Mouse (Mus musculus) myocyte (in vitro differentiated cells): ENCODE results near the gene Ankrd31. TPM values are rescaled to one million over a fixed set of nuclear protein-coding genes. Genes with fewer than 3 reads are reported as not detected.

Source experiments
- H3K27me3 ChIP-seq: one replicate; pipeline ENCODE4 v1.6.1; 2011; ENCODE audit not compliant: control insufficient read depth, insufficient read depth, insufficient read length
- H3K36me3 ChIP-seq: one replicate; pipeline ENCODE4 v1.6.1; 2011; ENCODE audit not compliant: control insufficient read depth, insufficient read depth
- H3K4me2 ChIP-seq: one replicate; pipeline ENCODE4 v1.6.1; 2011; ENCODE audit warnings: low read depth, control low read depth
- H3K4me3 ChIP-seq: one replicate; pipeline ENCODE4 v1.5.1; 2011; ENCODE audit warnings: mild to moderate bottlenecking, control low read depth, moderate library complexity
- H3K79me2 ChIP-seq: one replicate; pipeline ENCODE4 v1.6.1; 2011; ENCODE audit not compliant: control insufficient read depth, insufficient read depth
- H3ac ChIP-seq: one replicate; pipeline ENCODE4 v1.6.1; 2011; ENCODE audit not compliant: control insufficient read depth, insufficient read length
- CEBPB ChIP-seq: IDR thresholded peaks from 2 replicates; pipeline ENCODE4 v1.6.1; 2011; ENCODE audit warnings: mild to moderate bottlenecking, moderate library complexity; ENCODE audit not compliant: poor library complexity, insufficient read depth, severe bottlenecking
- E2F4 ChIP-seq: IDR thresholded peaks from one replicate; pipeline ENCODE4 v1.6.1; 2011; ENCODE audit warnings: mild to moderate bottlenecking, control low read depth, moderate library complexity; ENCODE audit not compliant: insufficient read depth
- MAX ChIP-seq: IDR thresholded peaks from one replicate; pipeline ENCODE4 v1.6.1; 2011; ENCODE audit warnings: low read depth, mild to moderate bottlenecking, control low read depth
- MYOD1 ChIP-seq, 3 experiments: IDR thresholded peaks; one replicate each; pipeline ENCODE4 v1.6.1; 2011; ENCODE audit warnings: control low read depth in 2 of 3, low read depth in 2 of 3, mild to moderate bottlenecking in 2 of 3, moderate library complexity in 1 of 3; ENCODE audit not compliant: insufficient read length in 2 of 3, control insufficient read depth in 1 of 3
- MYOG ChIP-seq, 3 experiments: IDR thresholded peaks; one replicate each; pipeline ENCODE4 v1.6.1; 2011; ENCODE audit warnings: control low read depth in 2 of 3, low read depth in 2 of 3, mild to moderate bottlenecking in 2 of 3; ENCODE audit not compliant: insufficient read length in 2 of 3, control insufficient read depth in 1 of 3, insufficient read depth in 1 of 3
- POLR2A ChIP-seq: IDR thresholded peaks from one replicate; pipeline ENCODE4 v1.6.1; 2011; ENCODE audit warnings: low read depth, mild to moderate bottlenecking, control low read depth, moderate library complexity; ENCODE audit not compliant: insufficient read length
- POLR2AphosphoS2 ChIP-seq: IDR thresholded peaks from one replicate; pipeline ENCODE4 v1.6.1; 2011; ENCODE audit warnings: low read depth, control low read depth; ENCODE audit not compliant: insufficient read length
- REST ChIP-seq: IDR thresholded peaks from one replicate; pipeline ENCODE4 v1.6.1; 2011; ENCODE audit warnings: mild to moderate bottlenecking, control low read depth, moderate library complexity; ENCODE audit not compliant: insufficient read depth, insufficient read length
- SRF ChIP-seq: IDR thresholded peaks from one replicate; pipeline ENCODE4 v1.6.1; 2011; ENCODE audit warnings: low read depth; ENCODE audit not compliant: control insufficient read depth, insufficient read length
- TCF12 ChIP-seq: IDR thresholded peaks from one replicate; pipeline ENCODE4 v1.6.1; 2011; ENCODE audit warnings: mild to moderate bottlenecking, control low read depth; ENCODE audit not compliant: poor library complexity, insufficient read depth, severe bottlenecking
- TCF3 ChIP-seq: IDR thresholded peaks from one replicate; pipeline ENCODE4 v1.6.1; 2011; ENCODE audit warnings: low read depth, control low read depth; ENCODE audit not compliant: insufficient read length
- USF1 ChIP-seq: IDR thresholded peaks from one replicate; pipeline ENCODE4 v1.6.1; 2011; ENCODE audit warnings: low read depth, mild to moderate bottlenecking, control low read depth, moderate library complexity
- polyA plus RNA-seq: library from polyadenylated mRNA; unstranded; fragments of >200 nt; fragmentation: generic; extraction: Trizol; gene quantifications from one replicate; pipeline ENCODE4 v1.2.1, GENCODE M21; 2012; ENCODE audit warnings: missing spikeins

Ankrd31 gene
- not detected for polyA plus RNA-seq

DNA sequence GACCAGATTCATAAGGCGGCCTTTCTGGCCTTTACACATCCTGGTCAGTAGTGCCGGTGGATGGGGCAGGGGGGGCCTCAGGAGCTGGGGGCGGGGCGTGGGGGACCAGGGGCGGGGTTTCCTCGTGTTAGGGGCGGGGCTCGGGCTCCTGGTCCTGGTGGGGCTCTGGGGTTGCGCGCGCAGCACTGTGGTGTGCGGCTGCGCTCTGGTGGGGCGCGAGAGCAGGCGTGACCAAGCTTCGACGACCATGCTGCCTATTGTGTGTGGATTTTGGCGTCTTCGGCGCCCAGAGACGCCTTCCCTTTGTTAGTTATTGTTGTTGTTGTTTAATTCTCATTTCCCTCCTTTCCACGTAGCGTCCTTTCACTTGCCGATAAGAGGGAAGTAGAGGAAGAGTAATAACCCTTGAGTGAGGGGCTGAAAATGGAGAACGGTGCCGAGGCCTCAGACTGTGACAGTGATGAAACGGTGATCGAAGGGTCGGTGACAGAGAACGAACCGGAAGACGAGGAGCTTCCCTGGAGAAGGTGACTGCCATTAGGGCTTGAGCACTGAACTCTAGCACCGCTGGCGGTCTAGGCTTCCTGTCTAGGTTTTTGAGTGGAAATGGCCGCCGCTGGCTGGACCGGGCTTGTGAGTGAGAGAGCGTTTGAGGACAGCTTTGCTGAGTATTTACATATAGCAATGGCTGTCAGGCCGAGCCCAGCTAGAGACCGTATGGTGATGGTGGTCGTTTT is at the start of gene Ankrd31:
Gene Ankrd31 (plus strand): TSS at position 164 of the 737 bp plus-strand sequence.
- Histone ChIP-seq H3K27me3 (no peaks in the 10 kb centered on the region), H3K4me3 (no peak within 1 kb of the TSS), H3K4me2 (no peak within 1 kb of the TSS), H3K36me3 (no peaks in the 10 kb centered on the region), H3ac (no peak within 1 kb of the TSS), H3K79me2 (no peaks in the 10 kb centered on the region)
- no peak for TF ChIP-seq E2F4
- TF ChIP-seq USF1 = no peak
- TF ChIP-seq MYOD1 (IDR thresholded peaks at IDR 0.05; ENCODE audit: control insufficient read depth in 1 of 3, insufficient read length in 2 of 3, low read depth in 2 of 3) = no peak
- no peak for TF ChIP-seq CEBPB
- no peak for TF ChIP-seq TCF3
- no peak for TF ChIP-seq SRF
- TF ChIP-seq MYOG (IDR thresholded peaks at IDR 0.05; ENCODE audit: control insufficient read depth in 1 of 3, insufficient read depth in 1 of 3, insufficient read length in 2 of 3, low read depth in 2 of 3) = no peak
- TF ChIP-seq REST = no peak
- no peak for TF ChIP-seq TCF12
- TF ChIP-seq POLR2AphosphoS2 = no peak

- H3K4me2 ChIP-seq = no peak overlapping the region
- no peak overlapping the region for H3ac ChIP-seq
- no peak overlapping the region for H3K4me3 ChIP-seq
- no peaks in the 10 kb centered on the region for H3K27me3 ChIP-seq
- no peak for TF ChIP-seq MYOD1 (IDR thresholded peaks at IDR 0.05; ENCODE audit: control insufficient read depth in 1 of 3, insufficient read length in 2 of 3, low read depth in 2 of 3)
- TF ChIP-seq POLR2A = no peak
- no peak for TF ChIP-seq MYOG (IDR thresholded peaks at IDR 0.05; ENCODE audit: control insufficient read depth in 1 of 3, insufficient read depth in 1 of 3, insufficient read length in 2 of 3, low read depth in 2 of 3)
- no peak for TF ChIP-seq POLR2AphosphoS2
- no peak for TF ChIP-seq E2F4
- no peak for TF ChIP-seq TCF12
- H3K79me2 ChIP-seq = no peaks in the 10 kb centered on the region
- no peaks in the 10 kb centered on the region for H3K36me3 ChIP-seq
Measured at GRCm38 (mm10) chr13:96702567-96703278, 45.3 kb upstream of the Ankrd31 start.

DNA sequence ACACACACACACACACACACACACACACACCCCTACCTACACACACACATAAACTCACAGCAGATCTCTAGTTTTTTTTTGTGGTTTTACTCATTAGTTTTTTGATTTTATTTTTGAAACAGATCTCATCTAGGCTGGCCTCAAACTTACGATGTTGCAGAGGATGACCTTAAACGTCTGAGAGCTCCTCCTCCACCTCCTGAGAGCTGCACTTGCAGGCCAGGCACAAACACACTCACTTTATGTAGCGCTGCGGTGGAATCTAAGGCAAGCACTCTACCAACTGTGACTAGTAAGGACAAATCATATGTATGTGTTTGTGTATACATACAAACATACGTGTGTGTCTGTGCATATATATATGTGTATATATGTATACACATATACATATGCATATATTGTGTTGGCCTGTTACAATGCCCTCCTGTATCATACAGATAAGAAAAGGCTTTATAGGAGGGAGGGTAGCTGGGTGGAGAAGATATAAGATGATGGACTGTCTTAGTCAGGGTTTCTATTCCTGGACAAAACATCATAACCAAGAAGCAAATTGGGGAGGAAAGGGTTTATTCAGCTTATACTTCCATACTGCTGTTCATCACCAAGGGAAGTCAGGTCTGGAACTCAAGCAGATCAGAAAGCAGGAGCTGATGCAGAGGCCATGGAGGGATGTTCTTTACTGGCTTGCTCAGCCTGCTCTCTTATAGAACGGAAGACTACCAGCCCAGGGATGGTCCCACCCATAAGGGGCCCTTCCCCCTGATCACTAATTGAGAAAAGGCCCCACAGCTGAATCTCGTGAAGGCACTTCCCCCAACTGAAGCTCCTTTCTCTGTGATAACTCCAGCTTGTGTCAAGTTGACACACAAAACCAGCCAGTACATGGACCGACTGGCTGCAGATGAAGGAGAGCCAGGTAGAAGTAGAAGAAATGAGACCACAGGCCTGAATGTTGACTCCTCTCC is 38.5 kb upstream of the Ankrd31 start:
- TF ChIP-seq E2F4 = no peak
- no peak for TF ChIP-seq MYOG (IDR thresholded peaks at IDR 0.05; ENCODE audit: control insufficient read depth in 1 of 3, insufficient read depth in 1 of 3, insufficient read length in 2 of 3, low read depth in 2 of 3)
- no peak for TF ChIP-seq POLR2AphosphoS2
- TF ChIP-seq MYOD1 (IDR thresholded peaks at IDR 0.05; ENCODE audit: control insufficient read depth in 1 of 3, insufficient read length in 2 of 3, low read depth in 2 of 3) = no peak
- TF ChIP-seq USF1 = no peak
- Histone ChIP-seq H3K36me3 (no peaks in the 10 kb centered on the region), H3K4me3 (no peak overlapping the region), H3K27me3 (no peaks in the 10 kb centered on the region), H3K4me2 (no peak overlapping the region), H3ac (no peak overlapping the region), H3K79me2 (no peaks in the 10 kb centered on the region)

DNA sequence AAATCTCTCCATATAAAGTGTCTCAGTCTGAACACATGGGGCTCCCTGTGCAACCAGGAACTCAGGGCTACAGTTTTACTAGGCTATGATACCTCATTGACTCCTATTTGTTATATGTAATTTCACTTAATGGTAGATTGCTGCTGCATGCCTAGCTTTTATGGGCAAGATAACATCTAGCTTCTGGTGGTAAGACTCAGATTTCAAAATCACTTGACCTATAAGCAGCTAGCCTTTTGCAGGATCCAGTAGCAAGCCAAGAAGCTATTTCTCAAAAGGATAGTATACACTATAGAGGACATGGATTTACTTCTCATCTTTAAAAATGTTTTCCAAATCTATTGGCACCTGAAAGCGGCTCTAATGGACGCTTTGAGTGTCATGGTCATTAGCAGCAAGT is 31.8 kb upstream of the Ankrd31 start:
- Histone ChIP-seq H3K27me3 (no peaks in the 10 kb centered on the region), H3K36me3 (no peaks in the 10 kb centered on the region), H3K4me2 (no peak overlapping the region), H3K4me3 (no peak overlapping the region), H3K79me2 (no peaks in the 10 kb centered on the region), H3ac (no peak overlapping the region)
- TF ChIP-seq E2F4 (no peak), TCF12 (no peak), TCF3 (no peak), MAX (no peak), POLR2AphosphoS2 (no peak), USF1 (no peak), MYOG (IDR thresholded peaks at IDR 0.05; ENCODE audit: control insufficient read depth in 1 of 3, insufficient read depth in 1 of 3, insufficient read length in 2 of 3, low read depth in 2 of 3) (no peak), POLR2A (no peak)
